Mouse (Mus musculus) monocyte, adult 5-6 weeks (primary cell): Measurements from ENCODE around the gene Grk4. TPM values are rescaled to one million over a fixed set of nuclear protein-coding genes. Genes with fewer than 3 reads are reported as not detected.
A peak's percentile ranks its signal among the peaks of the same experiment; 100 is the strongest.
"Not testable (repeated sequence)": the region's sequence is repeated elsewhere in the genome, so short reads cannot be mapped to it uniquely, and the experiment has no call there.

ENCODE experiments used
- ATAC-seq: fragments of 153-309, 156-312 bp; replicated peaks from 2 replicates; pipeline ENCODE4 v1.8.0; 2017; ENCODE audit warnings: mild to moderate bottlenecking; ENCODE audit not compliant: low TSS enrichment, insufficient number of reproducible peaks, severe bottlenecking, poor library complexity, low FRiP score
- total RNA-seq: library from RNA; stranded (forward); fragments of 200-1000, 200-491, 200-594 nt; gene quantifications from 3 replicates; pipeline ENCODE4 v1.2.3, GENCODE M21; 2017

Gene Grk4
- total RNA-seq, 1 experiment from 2014 or later = 12.9 TPM

DNA sequence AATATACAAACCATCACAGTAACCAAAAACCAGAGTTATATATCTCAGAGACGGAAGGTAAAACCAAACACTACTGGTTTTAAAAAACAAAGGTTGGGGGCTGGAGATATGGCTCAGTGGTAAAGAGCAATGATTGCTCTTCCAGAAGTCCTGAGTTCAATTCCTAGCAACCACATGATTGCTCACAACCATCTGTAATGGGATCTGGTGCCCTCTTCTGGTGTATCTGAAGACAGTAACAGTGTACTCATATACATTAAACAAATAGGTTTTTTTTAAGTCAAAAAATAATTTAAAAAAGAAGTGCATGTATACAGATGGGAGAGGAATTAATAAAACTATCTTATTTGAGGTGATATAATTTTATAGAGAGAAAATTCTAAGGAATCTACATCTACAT, 29.7 kb downstream of the Grk4 start:
- no peak for ATAC-seq

DNA sequence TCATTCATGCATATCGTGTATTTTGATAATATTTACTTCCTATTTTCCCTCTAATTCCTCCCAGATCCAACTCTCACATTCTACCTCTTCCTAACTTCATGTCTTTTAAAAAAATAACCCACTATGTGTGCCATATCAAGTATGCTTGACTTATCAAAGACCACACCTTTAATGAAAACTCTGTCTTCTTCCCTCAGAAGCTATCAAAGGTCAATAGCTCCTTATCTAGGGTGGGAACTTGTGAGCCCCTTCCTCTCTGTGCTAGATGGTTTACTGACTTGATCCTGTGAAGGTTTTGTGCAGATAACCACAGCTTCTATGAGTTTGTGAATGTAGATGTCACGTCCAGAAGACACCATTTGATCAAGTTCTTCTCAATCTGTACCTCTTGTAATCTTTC, 32.6 kb downstream of the Grk4 start:
- no peak for ATAC-seq

DNA sequence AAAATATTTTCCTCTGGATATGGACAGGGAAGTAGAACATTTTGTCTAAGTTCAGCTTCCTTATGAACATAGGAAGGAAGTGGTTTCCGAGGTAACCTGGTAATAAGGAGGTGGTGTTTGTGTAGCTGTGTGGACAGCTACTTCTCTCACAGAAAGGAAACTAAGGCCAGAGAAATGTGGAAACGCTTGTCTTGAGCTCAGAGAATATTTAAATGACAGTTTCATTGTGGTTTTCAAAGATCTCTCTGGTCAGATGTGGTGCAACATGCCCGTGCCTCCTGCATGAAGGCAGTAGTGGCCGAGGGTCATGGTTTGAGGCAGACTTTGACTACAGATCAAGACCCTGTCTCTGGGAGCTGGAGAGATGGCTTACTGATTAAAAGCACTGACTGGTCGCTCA, 35.3 kb downstream of the Grk4 start:
- ATAC-seq = peak; percentile 35; the same call in 1 of the 2 replicates

DNA sequence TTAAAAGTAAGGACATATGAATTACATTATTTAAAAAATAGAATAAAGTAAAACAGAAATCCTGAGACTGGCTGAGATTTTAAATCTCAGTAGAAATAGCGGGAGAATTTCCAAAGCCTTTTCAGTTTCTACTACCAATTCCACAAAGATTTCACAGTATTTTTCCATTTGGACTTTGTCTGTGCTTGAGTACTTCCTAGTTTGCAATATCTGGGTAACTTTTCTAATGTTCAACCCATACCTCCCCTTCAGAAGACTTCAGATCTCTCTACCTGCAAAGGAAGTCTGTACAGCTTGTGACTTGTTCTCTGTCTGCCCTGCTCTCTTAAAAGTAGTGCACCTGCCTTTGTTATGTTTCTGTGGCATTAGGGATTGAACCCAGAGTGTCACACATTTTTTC, 48.3 kb downstream of the Grk4 start:
- ATAC-seq = no peak

DNA sequence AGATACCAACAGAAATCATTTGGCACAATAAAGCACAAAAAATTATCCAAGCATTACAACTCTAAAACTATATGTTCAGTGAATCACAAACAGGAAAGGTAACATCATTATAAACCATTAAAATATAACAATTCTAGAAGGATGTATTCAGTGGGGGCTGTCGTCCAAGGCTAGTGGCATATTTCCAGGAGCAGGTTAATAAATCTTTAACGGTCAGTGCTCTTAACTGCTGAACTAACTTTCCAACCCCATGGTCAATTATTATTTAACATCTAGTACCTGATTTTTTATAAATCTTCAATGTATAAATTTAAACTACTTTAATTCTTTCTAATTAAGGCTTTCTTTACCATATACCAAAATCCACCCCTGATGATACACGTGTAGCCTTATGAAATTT, 54.2 kb downstream of the Grk4 start:
- ATAC-seq = not testable (repeated sequence)

DNA sequence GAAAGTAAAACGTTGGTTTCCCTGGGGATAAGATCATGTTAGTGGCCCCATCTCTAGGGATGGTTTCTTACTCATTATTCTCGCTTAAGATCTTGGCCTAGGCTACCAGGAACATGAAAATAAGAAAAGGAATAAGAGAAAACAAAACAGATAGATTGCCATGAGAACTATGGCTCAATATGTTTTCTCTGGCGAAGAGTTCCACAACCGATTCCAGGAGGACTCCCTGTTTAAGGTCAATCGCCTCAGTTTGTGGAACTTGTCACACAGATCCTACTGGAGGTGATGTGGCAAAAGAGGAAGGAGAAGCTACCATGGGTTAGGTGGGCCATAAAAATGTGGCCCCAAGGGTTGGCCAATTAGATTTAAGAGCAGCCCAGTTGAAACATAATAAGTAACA, 54.6 kb downstream of the Grk4 start:
- no peak for ATAC-seq

DNA sequence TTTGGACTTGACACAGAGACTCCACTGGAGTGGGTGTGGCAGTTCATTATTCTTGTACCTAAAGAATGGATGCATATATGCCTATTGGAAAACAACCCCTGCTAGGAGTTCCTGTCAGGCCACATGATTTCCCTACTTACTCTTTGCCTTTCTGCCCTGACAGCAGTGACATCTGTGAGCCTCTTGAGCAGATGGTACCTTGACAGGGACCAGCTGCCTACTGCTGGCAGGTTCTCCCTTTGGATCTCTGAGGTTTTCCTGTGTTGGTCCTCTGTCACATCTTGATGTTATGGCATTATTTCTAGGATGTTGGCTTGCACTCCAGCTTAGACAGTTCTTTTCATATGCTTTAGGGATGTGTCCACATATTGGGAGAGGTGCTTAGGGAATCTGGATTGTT, 69.0 kb downstream of the Grk4 start:
- no peak for ATAC-seq

DNA sequence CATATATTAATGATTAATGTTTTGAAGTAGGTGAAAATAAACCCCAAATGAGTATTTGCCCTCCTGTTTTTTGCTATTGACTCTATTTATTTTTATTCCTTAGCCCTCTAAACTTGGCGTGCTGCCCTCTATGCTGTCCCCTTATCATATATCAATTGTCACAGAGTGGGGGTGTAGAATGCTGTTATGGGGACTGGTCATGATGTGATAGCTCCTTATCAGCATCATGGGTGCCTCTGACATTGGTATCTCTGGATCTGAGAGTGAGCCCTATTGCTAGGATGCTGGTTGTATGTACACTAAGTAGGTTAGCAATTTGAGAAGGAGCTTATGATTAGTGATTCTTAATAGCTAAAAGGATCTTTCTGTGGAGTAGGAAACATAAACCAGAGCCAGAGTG, 70.1 kb downstream of the Grk4 start:
- ATAC-seq = no peak

DNA sequence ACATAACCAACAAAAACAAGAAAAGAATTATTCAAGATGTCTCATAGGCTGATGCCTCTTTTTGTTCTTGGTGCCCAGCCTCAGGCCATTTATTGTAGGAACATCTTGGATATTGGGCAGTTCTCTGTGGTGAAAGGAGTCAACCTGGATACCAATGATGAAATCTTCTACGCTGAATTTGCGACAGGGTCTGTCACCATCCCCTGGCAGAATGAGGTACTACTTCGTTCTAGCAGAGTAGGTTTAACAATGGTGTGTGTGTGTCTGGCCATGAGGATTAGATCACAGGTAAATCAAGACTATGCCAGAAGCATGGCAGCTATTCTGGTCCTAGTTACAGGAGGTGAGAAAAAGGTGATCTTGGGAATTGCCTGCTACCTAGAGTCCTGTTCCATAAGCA, 91.3 kb downstream of the Grk4 start:
- no peak for ATAC-seq

DNA sequence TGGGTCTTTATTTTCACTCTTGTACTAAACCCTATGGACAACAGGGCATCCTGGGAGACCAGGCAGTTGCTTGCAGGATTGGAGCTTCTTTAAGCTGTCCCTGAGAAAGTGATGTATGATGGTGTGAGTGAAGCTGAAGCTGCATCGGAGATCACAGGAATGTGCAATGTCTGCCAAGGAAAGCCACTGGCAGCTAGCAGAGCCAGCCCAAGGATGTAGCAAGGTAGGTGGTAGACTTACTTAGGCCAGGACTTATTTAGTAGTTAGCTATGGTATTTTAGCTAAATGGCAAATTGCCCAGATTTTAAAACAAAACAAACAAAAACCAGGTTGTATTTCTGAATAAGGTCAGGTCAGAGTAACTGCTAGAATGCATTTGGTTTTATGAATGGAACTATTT, 98.6 kb downstream of the Grk4 start:
- no peak for ATAC-seq

DNA sequence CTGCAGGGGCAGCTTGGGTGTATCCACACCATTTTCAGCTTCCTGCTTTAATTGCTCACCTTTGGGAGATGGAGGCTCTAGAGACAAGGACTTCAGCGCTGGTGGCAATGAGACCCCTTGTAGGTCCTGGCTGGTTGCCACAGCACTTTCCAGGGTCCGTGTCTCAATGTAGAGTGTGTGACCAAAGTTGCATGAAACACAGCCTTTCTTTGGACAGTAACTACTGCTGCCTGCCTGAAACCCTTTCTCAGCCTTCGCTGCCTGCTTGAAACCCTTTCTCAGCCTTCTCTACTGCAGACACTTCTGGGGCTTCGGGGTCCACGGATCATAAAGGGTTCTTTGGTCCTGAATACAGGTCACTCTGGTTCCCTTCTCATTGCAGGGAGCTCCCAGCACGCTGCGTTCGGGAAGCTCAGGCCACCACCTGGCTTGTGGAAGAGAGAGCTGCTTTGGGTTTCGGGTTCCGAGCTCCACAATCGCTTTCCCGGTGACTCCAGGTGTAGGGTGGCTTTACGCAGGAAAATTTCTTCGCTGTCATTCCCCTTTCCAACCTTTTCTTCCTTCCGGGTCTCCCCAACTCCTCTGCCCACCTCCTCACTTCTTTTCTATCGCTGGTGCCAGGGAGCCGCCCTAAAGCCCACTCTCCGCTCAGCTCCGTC, 100.8 kb downstream of the Grk4 start:
- peak; percentile 12; the same call in 1 of the 2 replicates for ATAC-seq

DNA sequence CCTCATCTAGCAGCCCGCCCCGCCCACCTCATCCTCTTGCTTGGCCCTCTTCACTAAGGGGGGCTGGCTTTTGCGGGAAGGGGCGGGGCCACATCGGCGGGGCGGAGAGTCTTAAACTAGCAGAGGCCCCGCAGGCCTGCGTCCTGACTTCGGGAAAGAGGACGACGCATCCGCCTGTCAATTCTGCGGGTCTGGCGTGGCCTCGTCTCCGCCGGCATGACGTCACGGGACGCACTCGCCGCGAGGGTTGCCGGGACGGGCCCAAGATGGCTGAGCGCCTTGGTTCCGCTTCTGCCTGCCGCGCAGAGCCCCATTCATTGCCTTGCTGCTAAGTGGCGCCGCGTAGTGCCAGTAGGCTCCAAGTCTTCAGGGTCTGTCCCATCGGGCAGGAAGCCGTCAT, 101.3 kb downstream of the Grk4 start, which contains the start of gene Htt:
TSS of gene Htt (plus strand) at position 232 of the 400 bp plus-strand sequence.
- peak; percentile 94 for ATAC-seq

DNA sequence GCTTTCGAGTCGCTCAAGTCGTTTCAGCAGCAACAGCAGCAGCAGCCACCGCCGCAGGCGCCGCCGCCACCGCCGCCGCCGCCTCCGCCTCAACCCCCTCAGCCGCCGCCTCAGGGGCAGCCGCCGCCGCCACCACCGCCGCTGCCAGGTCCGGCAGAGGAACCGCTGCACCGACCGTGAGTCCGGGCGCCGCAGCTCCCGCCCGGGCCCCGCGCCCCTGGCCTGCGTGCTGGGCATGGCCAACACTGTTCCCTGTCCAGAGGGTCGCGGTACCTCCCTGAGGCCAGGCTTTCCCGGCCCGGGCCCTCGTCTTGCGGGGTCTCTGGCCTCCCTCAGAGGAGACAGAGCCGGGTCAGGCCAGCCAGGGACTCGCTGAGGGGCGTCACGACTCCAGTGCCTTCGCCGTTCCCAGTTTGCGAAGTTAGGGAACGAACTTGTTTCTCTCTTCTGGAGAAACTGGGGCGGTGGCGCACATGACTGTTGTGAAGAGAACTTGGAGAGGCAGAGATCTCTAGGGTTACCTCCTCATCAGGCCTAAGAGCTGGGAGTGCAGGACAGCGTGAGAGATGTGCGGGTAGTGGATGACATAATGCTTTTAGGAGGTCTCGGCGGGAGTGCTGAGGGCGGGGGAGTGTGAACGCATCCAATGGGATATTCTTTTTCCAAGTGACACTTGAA, 101.9 kb downstream of the Grk4 start:
- 0 out of 2 replicates have a peak, but pooled peaks have one; percentile 21 for ATAC-seq

DNA sequence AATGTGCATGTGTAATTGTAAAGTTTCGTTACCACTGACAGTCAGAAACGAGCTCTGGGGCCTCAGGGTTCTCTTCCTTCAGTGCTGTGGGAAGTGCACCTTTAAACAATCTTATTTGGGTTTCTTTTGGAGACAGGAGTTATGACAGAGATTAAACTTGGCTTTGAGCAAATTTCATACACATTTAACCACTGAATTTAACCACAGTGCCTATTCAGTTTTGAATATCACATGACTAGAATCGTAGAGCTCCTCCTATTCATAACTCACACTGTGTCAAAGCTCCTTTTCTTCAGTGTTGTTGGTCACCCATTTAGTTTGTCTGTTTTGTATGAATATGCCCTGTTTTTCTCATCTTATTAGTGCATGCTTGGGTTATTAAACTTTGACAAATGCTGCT, 111.6 kb downstream of the Grk4 start:
- no peak for ATAC-seq

DNA sequence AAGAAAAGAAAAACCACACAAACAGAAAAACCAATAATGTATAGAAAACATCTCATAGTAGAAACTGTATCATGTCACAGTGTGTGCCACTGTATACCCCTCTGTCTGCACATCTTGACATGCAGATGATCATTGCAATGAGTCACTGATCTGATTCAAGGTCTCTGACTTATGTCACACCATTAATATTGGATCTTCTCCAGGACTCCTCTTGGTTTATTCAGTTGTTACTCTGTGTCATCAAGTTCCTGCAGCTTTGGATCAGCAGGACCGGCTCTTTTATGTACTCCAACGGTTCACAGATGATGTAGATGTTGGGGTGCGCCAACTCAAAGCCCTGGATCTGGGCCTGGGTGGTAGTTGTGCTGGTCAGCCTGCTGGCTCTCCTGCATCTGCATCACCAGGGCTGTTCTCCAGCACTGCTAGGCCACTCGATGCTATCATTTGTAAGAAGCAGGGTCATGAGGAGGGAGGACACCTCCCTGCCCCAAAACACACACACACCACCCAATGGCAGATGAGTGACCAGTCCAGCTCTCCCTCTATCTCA, 112.6 kb downstream of the Grk4 start:
- ATAC-seq = no peak

DNA sequence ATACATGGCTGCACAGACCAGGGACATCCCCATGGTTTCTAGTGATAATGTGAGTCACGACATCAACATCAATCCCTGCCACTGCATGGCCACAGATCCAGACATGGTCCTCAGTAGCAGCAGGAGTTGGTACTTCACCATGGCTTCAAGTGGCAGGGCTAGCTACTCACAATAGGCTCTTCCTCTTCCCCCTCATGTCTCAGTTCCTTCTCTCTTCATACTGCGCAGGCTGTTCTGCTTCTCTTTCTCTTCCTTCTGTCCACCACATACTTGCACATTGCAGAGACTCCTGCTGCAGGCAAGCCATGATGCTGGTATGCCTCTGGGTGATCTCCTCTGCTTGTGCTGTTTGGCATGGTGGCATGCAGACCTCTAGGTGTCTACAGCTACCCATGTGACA, 113.2 kb downstream of the Grk4 start:
- peak; percentile 40 for ATAC-seq

DNA sequence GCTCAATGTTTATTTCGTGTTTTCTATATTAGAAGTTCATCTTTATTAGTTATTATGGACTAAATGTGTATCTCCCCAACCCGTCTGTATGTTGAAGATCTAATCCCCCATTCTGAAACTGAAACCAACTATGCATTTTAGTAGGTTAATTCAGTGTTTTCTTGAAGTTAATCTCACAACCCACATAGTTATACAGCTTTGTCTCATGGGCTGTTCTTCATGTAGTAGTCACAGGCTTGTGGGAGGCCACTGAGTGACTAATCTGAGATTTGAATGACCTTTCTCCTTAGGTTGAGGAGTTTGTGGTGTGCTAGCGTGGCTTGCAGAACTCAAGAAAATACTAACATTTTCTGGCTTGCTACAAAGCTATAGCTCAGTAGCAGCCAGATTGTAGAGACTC, 124.8 kb downstream of the Grk4 start:
- no peak for ATAC-seq

DNA sequence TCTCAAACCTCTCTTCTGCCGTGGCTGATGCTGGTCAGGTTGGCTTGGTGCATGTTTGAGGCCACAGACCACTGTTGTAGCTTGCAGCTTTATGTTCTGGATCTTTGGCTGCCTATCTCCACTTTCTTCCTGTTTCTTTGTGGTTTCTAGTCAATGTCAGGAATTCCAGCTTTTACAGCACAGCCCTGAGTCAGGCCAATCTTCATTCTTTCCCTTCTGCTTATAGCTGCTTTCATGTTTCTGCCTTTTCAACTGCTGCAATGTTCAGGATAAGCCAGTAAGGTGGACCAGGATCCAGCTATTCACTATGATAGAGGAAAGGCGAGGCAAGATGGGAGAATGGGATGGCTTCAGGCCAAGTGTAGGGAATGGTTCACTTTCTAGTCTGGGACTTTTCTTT, 131.0 kb downstream of the Grk4 start:
- ATAC-seq = no peak

DNA sequence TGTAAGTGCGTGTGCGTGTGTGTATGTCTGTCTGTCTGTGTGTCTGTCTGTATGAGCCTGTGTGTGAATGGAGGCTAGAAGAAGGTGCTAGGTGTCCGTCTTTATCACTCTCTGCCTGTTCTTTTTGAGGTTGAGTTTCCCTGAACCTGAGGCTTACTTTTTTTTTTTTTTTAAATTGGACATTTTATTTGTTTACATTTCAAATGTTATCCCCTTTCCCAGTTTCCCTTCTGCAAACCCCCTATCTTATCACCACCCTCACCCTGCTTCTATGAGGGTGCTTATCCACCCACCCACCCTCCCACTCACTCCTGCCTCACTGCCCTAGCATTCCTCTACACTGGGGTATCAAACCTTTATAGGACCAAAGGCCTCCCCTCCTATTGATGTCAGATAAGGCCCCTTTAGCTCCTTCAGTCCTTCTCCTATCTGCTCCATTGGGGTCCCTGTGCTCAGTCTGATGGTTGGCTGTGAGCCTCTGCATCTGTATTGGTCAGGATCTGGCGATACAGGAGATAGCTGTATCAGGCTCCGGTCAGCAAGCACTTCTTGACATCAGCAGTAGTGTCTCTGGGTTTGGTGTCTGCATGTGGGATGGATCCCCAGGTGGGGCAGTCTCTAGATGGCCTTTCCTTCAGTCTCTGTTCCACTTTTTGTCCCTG, 140.2 kb downstream of the Grk4 start:
- no peak for ATAC-seq
